Mouse (Mus musculus) lung, postnatal 25 days (tissue): ENCODE measurements around the gene Slc25a12.
"Not testable (repeated sequence)": the region's sequence is repeated elsewhere in the genome, so short reads cannot be mapped to it uniquely, and the experiment has no call there.

Experiments used
- DNase-seq: peaks from one replicate; pipeline ENCODE4 v3.0.0; 2022; ENCODE audit warnings: low spot score

Gene Slc25a12

GRCm38 (mm10) chr2:71367125-71367880 lies at the start of gene Slc25a12:
Gene Slc25a12 (minus strand): TSS chr2:71367749.
- DNase-seq = peak; percentile 76

- no peak for DNase-seq
Observed at GRCm38 (mm10) chr2:71405613-71406012, 38.1 kb upstream of the Slc25a12 start.

GRCm38 (mm10) chr2:71389864-71390263 lies 22.3 kb upstream of the Slc25a12 start:
- no peak for DNase-seq

- DNase-seq = peak; percentile 97
Observed at GRCm38 (mm10) chr2:71388951-71389763, 21.6 kb upstream of the Slc25a12 start, which contains the start of gene Hat1. Gene Hat1 (plus strand): TSS chr2:71388958.

DNA sequence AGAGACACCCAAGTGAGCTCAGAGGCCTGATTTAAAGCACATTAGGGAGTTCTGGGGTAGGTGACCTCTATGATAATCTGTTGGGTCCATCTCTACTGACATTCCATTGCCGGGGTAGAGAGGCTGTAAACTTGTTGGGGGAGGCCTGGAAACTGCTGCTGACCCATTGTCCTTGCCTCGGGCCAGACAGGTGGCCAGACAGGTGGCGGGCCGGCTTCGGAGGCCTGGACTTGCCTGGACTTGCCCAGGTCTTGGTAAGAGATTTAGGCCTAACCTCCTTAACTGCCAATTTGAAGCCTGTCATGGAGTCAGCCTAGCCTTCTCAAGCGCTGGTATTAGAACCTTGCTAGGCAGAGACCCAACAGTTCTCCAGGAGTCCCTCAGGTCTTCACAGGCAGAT lies 20.2 kb upstream of the Slc25a12 start:
- DNase-seq = no peak

GRCm38 (mm10) chr2:71383890-71384289 lies 16.3 kb upstream of the Slc25a12 start:
- DNase-seq = no peak

- DNase-seq = no peak
Observed at GRCm38 (mm10) chr2:71381962-71382361, 14.4 kb upstream of the Slc25a12 start.

- DNase-seq = no peak
Observed at GRCm38 (mm10) chr2:71377426-71377825, 9.9 kb upstream of the Slc25a12 start.

DNA sequence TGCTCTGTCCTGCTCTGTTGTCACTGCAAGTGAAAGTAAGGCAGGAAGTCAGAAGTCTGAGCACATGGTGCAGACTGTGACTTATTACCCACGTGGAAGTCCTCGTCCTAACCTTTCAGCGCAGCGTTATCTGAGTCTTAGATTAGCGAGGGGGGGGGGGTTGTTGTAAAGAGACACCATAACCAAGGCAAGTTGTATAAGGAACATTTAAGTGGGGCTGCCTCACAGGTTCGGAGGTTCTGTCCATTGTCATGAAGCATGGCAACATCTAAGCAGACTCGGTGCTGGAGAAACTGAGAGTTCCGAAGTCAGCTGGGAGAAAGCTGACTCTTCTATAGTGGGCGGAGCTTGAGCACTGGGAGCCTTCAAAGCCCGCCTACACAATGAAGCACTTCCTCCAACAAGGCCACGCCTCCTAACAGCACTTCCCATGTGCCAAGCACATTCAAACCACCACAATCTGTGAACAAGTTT lies 8.9 kb upstream of the Slc25a12 start:
- no peak for DNase-seq

- no peak for DNase-seq
Observed at GRCm38 (mm10) chr2:71374275-71375155, 7.0 kb upstream of the Slc25a12 start.

DNA sequence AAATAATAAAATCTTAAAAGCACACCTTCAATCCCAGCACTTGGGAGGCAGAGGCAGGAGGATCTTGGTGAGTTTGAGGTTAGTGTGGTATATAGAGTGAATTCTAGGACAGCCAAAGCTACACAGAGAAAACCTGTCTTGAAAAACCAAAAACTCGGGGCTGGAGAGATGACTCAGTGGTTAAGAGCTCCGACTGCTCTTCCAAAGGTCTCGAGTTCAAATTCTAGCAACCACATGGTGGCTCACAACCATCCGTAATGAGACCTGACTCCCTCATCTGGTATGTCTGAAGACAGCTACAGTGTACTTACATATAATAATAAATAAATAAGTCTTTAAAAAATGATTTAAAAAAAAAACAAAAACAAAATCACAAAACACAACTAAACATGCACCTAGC lies 4.7 kb upstream of the Slc25a12 start:
- not testable (repeated sequence) for DNase-seq

DNA sequence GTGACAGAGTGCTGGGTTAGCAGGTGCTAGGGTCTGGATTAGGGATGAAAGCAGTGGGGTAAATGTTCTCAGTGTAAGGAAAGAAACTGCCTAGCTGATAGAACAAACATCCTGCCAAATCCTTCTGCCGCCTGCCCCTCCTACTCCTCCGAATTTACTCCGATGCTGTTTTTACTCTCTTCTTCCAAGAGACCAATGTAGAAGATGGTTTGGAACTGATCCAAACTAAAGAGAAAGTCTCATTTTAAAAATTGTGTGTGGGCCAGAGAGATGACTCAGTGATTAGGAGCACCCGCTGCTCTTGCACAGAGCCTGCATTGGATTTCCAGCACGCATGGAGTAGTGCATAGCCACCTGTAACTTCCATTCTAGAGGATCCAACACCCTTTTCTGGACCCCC lies 4.2 kb upstream of the Slc25a12 start:
- no peak for DNase-seq

- DNase-seq = no peak
Observed at GRCm38 (mm10) chr2:71368086-71368485, 537 bp upstream of the Slc25a12 start.

GRCm38 (mm10) chr2:71366618-71367124 lies 878 bp downstream of the Slc25a12 start:
- no peak for DNase-seq

DNA sequence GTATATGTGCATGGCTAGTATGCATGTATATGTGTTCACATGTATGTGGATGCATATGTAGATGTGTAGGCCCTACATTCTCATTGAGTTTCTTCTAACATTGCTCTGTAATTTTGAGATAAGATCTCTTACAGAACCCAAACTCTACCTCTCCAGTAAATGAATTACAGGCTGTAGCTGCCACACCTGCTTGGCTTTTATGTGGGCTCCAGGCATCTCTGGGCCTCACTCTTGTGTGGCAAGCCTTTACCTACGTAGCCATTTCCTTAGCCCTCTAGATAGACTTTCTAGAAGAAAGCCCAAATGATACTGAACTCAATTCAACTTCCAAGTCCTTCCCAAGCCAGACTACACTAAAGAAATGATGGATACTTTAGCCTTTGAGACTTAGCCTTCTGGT lies 7.4 kb downstream of the Slc25a12 start:
- no peak for DNase-seq

DNA sequence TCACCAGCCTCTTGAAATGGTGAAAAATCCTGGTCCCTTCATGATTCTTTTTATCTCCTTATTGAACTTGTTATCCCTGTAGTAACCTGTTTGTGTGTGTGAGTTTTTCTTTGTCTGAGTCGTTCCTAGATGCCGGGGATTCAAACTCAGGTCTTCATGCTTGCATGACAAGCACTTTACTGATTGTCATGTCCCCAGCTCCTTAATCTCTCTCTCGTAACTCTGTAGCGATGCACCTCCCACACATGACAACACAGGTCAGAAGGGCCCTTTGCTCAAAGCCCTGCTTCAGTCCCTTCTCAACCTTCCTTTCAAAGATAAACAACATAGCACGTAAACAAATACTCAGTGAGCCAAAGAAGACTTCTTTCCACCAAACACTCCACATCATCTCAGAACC lies 9.2 kb downstream of the Slc25a12 start:
- no peak for DNase-seq

DNA sequence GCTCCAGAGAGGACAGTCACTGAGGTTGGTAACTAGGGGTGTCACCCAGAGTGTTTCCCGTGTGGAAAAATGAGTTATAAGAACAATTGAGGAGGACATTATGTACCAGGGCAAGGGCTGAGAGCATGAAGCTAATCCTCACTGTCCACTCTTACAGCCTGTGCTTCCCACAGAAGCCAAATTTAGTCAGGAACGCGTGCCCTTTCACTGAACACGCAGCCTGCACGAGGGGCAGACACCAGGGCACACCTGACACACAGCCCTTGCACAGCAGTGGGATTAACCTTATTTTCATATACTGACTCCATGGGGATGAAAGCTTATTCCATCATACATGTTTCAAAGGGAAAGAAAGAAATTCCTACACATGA lies 13.5 kb downstream of the Slc25a12 start:
- DNase-seq = peak; percentile 31

DNA sequence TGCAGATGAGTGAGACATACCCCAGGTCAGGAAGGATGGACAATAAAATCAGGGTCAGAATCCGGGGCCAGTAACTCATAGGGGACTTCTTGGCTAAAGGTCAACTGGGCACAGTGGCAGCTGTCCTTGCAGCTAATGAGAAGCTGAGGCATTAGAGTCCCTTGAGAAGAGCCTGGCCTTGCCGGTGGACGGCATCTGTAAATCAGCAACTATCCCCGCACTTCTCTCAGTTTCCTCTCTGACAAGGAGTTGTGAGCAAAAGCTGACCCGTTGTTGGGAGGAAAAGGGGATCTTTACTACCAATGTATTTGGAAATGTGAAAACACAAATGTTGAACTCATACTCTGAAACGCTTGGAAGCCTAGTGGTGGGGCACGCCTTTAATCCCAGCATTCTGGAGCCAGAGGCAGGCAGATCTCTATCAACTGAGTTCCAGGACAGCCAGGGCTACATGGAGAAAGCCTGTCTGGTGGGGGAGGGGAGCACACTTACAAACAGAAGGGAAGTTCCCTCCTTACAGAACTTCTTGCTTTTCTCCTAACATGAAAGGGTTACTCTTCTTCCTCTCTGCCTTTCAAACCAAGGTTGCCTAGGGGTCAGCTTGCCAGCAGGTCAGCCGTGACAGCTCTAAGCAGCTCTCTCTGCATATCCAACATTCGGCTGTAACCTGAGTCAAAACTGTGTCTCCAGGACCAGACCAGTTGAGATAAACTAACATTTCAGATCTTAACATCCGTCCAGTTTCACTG lies 14.1 kb downstream of the Slc25a12 start:
- no peak for DNase-seq

DNA sequence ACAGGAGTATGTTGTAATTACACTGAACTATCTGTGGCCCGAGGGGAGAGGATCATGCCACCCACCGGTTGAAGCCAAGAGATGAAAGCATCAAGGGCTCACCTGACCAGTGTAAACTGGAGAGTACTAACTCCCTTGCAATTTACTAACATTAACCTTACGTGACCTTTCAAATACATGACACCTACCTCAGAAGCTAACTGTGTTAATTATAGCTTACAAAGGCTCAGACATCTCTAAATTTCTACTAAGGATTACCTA lies 15.9 kb downstream of the Slc25a12 start:
- no peak for DNase-seq

GRCm38 (mm10) chr2:71350904-71351726 lies 16.4 kb downstream of the Slc25a12 start:
- DNase-seq = no peak

DNA sequence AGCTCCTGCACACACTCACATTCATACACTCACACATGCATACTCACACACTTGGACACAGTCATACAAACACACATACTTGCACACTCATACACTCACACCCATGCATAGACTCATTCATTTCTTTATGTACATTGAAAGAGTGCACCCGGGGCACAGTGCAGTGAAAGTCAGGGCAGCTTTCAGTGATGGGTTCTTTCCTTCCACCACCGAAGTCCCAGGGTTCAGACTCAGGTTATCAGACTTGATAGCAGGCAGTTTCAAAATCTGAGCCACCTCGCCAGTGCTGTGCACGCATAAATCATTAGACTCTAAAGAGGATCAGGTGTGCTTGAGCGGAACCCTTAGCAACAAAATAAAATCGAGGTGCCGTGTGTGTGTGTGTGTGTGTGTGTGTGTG lies 17.4 kb downstream of the Slc25a12 start:
- no peak for DNase-seq
